Mouse (Mus musculus): ENCODE data around the gene Elovl7. TPM values are rescaled to one million over a fixed set of nuclear protein-coding genes. Genes with fewer than 3 reads are reported as not detected.
A peak's percentile ranks its signal among the peaks of the same experiment; 100 is the strongest.

Gene Elovl7
- polyA plus RNA-seq, 1 experiment: 19.6 TPM

GRCm38 (mm10) chr13:108297350-108298093, 83.3 kb downstream of the Elovl7 start:
- 9% methylated on average over 12 of the region's 12 CpGs for WGBS
- DNase-seq (ENCODE audit: low read depth, low spot score): no peak

GRCm38 (mm10) chr13:108298241-108298640, 84.0 kb downstream of the Elovl7 start:
- WGBS: 60% methylated on average over 5 of the region's 5 CpGs
- no peak for DNase-seq (ENCODE audit: low read depth, low spot score)

GRCm38 (mm10) chr13:108300346-108300950, 86.2 kb downstream of the Elovl7 start:
- no peak for DNase-seq (ENCODE audit: low read depth, low spot score)
- WGBS: 18% methylated on average over 5 of the region's 5 CpGs

- WGBS: 68% methylated on average over 7 of the region's 7 CpGs
- no peak for DNase-seq (ENCODE audit: low read depth, low spot score)
Observed at GRCm38 (mm10) chr13:108301411-108301810, 87.2 kb downstream of the Elovl7 start.

GRCm38 (mm10) chr13:108302957-108303675, 88.9 kb downstream of the Elovl7 start:
- no peak for DNase-seq (ENCODE audit: low read depth, low spot score)
- WGBS: 76% methylated on average over 7 of the region's 7 CpGs

GRCm38 (mm10) chr13:108303841-108304240, 89.6 kb downstream of the Elovl7 start:
- 51% methylated on average over 1 of the region's 1 CpGs for WGBS

GRCm38 (mm10) chr13:108304680-108305079, 90.5 kb downstream of the Elovl7 start:
- WGBS: 64% methylated on average over 2 of the region's 2 CpGs
- no peak for DNase-seq (ENCODE audit: low read depth, low spot score)

More at GRCm38 (mm10) chr13:108303841-108304240, 89.6 kb downstream of the Elovl7 start:
- no peak for DNase-seq (ENCODE audit: low read depth, low spot score)

GRCm38 (mm10) chr13:108315702-108316486, 101.7 kb downstream of the Elovl7 start, which contains the start of gene Depdc1b:
Gene Depdc1b, plus strand, starts transcription at chr13:108316332.
- WGBS: under 1% methylated on average over 48 of the region's 48 CpGs

GRCm38 (mm10) chr13:108316487-108316903, 102.3 kb downstream of the Elovl7 start:
- DNase-seq (ENCODE audit: low read depth, low spot score): no peak
- WGBS: under 1% methylated on average over 32 of the region's 32 CpGs

More at GRCm38 (mm10) chr13:108315702-108316486, 101.7 kb downstream of the Elovl7 start, which contains the start of gene Depdc1b:
- peak; percentile 89 for DNase-seq (ENCODE audit: low read depth, low spot score)

- WGBS: 87% methylated on average over 2 of the region's 2 CpGs
- DNase-seq (ENCODE audit: low read depth, low spot score): no peak
Observed at GRCm38 (mm10) chr13:108317414-108317813, 103.2 kb downstream of the Elovl7 start.

GRCm38 (mm10) chr13:108319028-108319427, 104.8 kb downstream of the Elovl7 start:
- 94% methylated on average over 8 of the region's 8 CpGs for WGBS
- no peak for DNase-seq (ENCODE audit: low read depth, low spot score)

- DNase-seq (ENCODE audit: low read depth, low spot score): no peak
- 88% methylated on average over 8 of the region's 8 CpGs for WGBS
Observed at GRCm38 (mm10) chr13:108320216-108320615, 106.0 kb downstream of the Elovl7 start.

- DNase-seq (ENCODE audit: low read depth, low spot score): no peak
- WGBS: 95% methylated on average over 2 of the region's 2 CpGs
Observed at GRCm38 (mm10) chr13:108322466-108322865, 108.3 kb downstream of the Elovl7 start.

- no peak for DNase-seq (ENCODE audit: low read depth, low spot score)
- WGBS: 89% methylated on average over 2 of the region's 2 CpGs
Observed at GRCm38 (mm10) chr13:108323317-108323716, 109.1 kb downstream of the Elovl7 start.

- WGBS: 83% methylated on average over 22 of the region's 22 CpGs
- DNase-seq (ENCODE audit: low read depth, low spot score): no peak
Observed at GRCm38 (mm10) chr13:108323866-108324829, 109.9 kb downstream of the Elovl7 start.

- WGBS: 88% methylated on average over 5 of the region's 5 CpGs
- DNase-seq (ENCODE audit: low read depth, low spot score): no peak
Observed at GRCm38 (mm10) chr13:108325871-108326270, 111.7 kb downstream of the Elovl7 start.

GRCm38 (mm10) chr13:108326351-108326750, 112.1 kb downstream of the Elovl7 start:
- 91% methylated on average over 10 of the region's 10 CpGs for WGBS

GRCm38 (mm10) chr13:108327047-108327446, 112.8 kb downstream of the Elovl7 start:
- no peak for DNase-seq (ENCODE audit: low read depth, low spot score)
- WGBS: 79% methylated on average over 7 of the region's 7 CpGs

More at GRCm38 (mm10) chr13:108326351-108326750, 112.1 kb downstream of the Elovl7 start:
- no peak for DNase-seq (ENCODE audit: low read depth, low spot score)

Data from large intestine, adult 2 months (tissue).